Mouse (Mus musculus): ENCODE data around the gene Dnajc4. TPM values are rescaled to one million over a fixed set of nuclear protein-coding genes. Genes with fewer than 3 reads are reported as not detected.

Dnajc4 gene
- polyA plus RNA-seq (2015; fragmentation: Nextera tagmentation; extraction: Ambion mirVana): 29.4 and 30.2 TPM in 2 replicates

DNA sequence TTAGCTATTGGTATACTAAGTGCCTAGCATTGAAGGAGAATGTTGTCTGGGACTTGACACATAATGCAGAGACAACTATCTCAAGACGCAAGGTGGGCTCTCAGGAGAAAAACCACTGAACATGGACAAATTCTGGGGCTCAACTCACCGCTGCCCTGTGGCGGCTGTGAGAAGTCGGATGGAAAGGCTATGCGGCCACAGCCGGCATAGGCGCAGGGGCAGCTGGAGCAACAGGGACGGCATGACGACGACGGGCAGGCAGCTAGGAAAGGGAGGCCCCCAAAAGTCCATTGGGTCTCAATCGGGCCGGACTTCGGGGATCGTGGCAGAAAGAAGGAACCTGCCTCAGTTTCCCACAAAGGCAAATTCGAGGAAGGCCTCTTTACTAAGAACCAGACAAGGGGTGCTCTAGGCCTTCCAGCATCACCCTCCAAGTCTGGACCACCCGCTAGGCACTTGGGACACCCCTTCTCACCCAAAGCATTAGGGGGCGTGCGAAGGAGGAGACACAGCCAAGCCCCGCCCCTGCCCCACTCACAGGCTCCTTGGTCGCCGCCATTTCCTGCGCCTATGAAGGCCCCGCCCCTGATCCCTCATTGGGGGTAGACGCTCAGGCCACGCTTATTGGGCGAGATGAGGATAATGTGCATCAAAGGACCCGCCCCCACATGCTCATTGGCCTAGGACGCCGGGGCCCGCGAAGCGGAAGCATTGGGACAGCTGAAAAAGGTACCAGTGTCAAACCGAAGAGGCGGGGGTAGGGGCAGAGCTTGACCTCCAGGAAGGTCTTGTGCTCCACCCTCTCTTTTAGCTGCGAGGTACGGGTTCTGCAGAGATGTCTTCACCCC is at the start of gene Dnajc4:
Dnajc4 (minus strand) TSS at position 562 of the 848 bp plus-strand sequence.

DNA sequence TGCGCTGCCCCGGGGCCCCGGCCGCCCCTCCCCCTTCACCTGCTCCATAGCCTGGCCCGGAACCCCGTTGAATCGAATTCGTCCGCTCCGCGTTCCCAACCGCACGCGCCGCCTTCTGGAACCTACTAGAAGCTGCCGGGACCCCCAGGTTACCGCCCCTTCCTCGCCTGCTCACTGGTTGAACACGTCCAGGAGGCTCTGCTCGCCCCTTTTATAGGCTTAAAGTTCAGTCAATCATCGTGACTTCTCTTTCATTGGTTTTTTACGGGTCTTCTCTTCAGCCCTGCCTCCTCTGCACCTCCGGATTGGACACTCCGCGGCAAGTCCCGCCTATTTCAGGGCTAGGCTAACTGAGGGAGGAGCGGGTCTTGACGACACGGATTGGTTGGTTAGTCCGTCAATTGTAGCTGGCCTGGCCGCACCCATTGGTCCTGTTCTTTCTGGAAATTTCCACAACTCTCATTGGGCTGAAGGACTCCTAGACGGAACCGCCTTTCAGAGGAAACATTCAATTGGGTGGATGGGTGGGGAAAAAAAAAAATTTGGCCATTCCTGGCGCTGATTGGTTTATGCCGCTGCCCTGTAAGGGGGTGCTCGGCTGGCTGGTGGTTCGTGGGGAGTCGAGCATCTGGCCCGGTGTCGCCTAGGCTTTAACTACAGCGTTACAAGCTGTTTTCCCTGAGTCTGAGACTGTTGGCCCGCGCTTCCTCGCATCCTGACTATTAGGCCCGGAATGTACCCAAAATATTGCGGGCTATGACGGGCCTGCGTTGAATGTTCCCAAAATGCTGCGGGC is 47.7 kb upstream of the Dnajc4 start, which contains the start of gene Stip1:
Stip1 (minus strand) TSS at position 127 of the 796 bp plus-strand sequence.

DNA sequence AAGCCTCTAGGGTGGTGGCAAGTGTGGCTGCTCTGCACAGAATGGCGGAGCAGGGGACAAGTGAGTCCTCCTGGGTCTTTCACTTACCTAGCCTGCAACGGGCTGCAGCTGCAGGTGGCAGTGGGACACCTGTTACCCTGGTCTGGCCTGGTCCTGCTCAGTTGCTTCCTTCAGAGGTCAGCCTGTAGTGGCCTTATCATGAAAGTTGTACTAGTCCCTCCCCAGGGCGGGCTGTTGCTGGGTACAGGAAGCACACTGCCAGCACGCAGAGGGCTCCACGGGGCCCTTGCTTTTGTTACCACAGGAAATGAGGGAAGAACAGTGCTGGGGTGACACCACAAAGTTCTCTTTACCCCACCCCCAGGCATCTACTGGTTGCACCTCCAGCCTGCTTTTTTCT is 26.8 kb upstream of the Dnajc4 start, which contains the start of gene Fermt3:
Fermt3 (minus strand) TSS at position 279 of the 400 bp plus-strand sequence.

DNA sequence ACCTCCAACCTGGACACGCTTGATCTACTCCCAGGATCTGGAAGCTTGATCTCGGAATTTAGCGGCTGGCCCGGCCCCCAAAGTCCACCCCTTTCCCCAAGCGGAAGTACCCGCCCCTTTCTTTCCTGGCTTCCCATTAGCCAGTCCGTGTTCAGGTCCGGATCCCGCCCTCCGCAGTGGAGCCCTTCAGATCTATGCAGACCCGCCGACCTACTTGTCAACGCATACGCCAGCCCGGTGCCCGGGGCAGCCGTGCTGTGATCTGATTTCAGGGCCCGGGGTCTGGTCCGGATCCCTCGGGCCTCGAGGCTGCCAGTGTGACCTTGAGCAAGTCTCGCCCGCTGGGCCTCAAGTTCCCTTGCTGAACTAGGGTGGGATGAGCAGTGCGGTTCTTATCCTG is 3.6 kb upstream of the Dnajc4 start, which contains the start of the genes Nudt22 and Trpt1:
Nudt22 (minus strand) TSS at position 112 of the 400 bp plus-strand sequence.
Trpt1 (plus strand) TSS at position 126 of the 400 bp plus-strand sequence.

DNA sequence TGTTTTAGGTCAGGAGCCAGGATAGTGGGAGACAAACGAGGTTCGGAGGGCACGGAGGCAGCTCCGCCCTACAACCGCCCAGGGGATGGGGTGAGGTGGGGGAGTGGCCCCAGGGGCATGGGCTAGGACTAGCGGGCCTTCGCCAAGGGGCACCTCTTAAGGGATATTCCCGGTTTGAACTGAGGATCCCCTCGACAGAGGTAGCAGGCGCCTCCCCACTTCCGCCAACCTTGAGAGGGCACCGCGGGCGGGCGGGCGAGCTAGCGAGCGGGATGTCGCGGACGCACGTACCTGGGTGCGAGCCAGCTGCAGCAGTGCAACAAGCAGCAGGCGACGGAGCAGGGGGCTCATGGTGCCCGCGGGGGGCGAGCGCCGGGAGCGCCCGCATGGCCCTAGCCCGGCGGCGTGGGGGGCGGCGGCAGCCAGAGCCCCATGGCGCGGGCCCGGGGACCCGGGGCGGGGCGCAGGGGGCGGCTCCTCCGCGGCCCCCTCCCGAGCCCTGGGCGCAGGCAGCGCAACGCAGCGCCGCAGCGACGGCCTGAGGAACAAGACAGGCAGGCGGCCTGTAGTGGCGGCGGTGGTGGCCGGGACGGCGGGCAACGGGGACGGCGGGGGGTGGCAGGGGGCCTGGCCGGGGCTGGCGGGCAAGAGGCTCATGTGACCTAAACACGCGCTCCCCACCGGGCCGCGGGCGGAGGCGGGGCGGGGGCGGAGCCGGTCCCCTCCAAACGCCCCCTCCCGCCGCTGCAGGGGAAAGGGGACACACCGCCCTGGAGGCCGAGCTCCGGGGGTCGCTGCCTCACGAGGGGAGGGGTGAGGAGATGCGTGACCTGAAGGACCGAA is 5.1 kb downstream of the Dnajc4 start, which contains the start of gene Vegfb:
Vegfb (minus strand) TSS at position 591 of the 843 bp plus-strand sequence.

DNA sequence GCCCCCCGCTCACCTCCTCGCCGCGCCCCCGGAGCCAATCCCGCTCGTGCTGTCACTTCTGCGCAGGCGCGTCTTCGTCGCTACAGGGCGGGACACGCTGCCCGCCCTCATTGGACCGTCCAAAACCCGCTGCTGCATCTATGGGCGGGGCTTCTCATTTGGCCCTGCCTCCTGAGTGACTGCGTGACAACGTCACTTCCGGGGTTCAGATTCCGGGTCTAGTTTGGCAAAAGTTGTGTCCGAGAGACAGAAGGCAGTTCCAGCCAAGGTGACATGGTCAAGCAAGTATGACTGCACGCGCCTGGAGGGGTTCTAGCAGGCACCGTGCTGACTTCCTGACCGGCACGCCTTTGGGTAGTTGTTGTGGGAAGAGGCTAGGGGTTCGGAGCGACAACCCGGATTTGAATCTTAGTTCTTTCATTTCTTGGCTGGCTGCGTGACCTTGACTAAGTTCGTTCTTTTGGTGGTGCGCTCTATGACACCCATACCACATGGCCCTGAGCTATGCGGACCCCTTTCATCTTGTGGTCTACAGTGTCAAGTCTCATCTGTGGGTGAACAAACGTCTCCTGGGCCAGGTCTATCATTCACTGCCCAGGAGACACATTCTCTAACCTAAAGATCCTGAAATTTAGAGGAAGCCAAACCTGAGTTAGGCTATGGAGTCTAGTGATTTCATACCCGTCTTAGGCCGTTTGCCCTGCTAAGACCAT is 11.8 kb downstream of the Dnajc4 start, which contains the start of gene Fkbp2:
Fkbp2 (minus strand) TSS at position 121 of the 713 bp plus-strand sequence.

DNA sequence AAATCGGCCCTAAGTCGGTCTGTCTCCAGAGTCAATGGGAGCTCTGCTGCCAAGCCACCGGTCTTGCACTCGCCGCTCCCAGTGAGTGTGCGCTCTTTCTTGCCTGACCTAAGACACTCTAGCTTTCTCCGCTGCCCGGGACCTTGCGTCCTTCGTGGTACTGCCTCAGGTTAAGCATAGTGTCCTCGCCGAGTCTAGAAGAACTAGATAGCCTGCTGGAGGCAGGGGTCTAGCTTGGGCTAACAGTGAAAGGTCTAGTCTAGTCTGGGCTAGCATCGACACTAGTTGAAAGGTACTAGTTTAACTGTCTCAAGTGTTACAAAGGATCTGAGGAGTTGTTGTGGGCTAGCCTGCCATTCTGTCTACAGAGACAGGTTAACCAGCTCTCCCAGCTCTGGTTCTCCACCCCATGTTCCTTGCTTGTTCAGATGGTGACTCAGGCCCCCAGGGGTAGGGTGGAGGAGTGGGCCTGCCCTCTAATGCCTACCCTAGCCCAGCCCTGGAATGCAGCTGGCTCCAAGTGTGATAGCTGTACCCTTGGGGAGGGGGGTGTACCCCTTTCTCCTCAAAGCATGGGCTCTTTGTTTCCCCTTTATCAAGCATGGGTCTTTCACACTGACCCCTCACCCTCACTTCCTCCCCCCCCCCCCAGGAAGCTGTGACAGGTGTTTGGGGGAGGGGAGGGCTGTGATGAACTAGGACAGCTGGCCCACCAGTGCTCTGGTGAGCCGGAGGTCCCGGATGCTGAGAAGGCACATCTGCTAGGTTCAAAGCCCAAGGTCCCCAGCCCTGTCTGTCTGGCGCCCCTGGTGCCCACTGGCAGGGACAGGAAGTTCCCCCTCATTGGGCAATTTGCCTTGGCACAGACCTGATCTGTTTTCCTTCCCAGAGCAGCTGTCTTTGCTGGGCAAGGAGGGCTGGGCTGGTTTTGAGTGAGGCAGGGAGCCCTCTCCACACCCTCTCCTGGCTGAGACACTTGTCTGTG is 16.5 kb downstream of the Dnajc4 start, which contains the start of gene Plcb3:
Plcb3 (minus strand) TSS at position 934 of the 985 bp plus-strand sequence.

DNA sequence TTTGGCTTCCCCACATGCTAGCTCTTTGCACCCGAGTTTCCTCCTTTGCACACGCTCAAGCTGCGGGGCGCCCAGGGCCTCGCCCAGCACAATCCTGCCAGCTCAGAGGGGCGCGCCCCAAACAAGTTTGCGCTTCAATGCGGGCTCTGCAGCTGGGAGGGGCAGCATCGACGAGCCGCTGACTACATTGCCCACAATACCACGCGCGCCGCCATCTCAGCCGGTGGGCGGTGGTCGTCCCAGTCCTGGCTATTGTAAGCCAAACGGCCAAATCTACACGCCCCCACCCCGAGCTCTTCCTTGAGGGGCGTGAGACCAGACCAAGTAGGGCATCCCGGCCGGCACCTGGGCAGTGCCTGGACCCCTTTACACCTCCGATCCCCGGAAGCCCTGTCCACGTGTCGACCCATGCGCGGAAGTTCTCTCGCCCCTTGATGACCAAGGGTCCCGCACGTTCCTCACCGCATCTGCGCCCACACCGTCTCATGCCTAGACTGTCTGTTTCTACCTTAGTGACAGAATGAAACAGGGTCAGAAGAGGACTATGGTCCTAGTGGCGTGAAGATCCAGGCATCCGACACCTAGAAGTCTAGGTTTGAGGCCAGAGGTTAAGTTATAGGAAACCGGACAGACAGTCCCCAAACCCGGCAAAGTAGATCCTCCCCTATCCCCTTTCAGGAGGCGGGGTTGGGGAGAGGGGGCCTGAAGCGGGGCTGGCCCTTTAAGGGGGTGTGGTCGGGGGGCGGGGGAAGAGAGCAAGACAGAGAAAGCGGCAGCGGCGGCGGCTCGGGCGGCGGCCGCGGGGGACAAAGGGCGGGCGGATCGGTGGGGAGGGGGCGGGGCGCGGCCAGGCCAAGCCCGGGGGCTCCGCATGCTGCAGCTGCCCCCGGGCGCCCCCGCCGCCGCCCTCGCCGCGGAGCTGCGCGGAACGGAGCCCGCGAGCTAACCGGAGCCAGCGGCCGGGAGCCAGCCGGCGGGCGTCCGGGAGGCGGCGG is 17.9 kb downstream of the Dnajc4 start, which contains the start of gene Ppp1r14b:
Ppp1r14b (plus strand) TSS at position 758 of the 995 bp plus-strand sequence.

DNA sequence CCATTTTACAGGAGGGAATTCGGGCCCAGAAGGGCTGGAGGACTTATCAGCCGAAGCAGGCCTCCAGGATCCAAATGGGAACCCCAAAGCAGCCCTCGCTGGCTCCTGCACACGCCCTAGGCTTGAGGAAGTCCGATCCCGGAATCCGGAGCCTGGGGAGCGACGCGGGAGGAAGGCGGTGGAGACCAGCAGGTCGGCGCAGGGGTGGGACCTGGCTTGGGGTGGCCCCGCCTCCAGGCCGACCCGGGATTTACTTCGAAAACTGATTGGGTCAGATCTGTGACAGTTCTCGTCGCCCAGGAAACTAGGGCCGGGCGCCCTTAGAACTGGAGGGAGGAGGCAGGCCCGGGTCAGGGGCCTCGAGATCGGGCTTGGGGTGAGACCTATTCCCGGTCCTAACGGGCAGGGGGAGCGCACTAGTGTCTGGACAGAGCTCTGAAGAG is 50.1 kb downstream of the Dnajc4 start, which contains the start of gene Gpr137:
Gpr137 (minus strand) TSS at position 232 of the 443 bp plus-strand sequence.

DNA sequence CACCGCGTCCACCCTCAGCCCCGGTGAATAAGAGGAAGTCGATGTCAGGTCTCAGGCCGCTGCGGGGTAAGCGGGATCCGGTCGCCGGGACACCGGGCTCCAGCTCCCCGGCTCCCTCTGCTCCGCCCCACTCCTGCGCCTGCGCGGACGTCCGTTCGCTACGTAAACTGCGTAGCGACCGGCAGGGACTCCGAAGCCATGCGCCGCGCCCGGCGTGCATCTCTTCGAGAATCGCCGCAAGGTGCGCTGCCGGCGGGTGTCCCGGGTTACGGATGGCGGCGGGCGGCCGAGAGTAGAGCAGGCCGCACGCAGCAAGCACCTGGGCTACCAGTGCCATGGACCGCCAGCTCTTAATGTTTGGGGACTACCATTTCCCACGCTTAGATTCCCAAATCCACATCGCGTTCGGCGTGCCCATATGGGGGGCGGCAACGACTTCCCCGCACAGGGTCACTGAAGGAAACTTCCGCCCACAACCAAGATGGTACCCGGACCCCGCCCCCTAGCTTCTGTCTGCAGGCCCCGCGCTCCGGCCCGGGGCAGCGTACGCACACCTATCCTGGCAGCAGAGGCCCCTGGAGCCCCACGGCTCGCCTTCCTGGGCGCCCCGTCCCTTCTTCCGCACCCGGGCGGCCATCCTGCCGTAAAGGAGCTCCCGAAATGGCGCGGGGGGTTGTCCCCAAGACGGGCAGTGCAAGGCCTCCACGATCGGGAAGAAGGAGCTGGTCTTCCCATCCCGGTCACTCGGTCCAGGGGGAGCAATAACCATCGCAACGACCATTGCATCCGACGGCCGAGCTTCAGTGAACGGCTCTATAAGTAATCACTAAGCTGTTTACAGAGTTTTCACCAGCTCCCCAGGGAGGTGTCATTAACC is 50.8 kb downstream of the Dnajc4 start, which contains the start of gene Bad:
Bad (plus strand) TSS at position 490 of the 877 bp plus-strand sequence.

Other genes starting within 250 kb of the Dnajc4 start
- 26.7 and 27.4 TPM in 2 replicates for gene Rps6ka4, start 151.9 kb downstream of the Dnajc4 start, polyA plus RNA-seq (2015; fragmentation: Nextera tagmentation; extraction: Ambion mirVana)
- gene Ccdc88b, start 134.4 kb downstream of the Dnajc4 start, polyA plus RNA-seq (2015; fragmentation: Nextera tagmentation; extraction: Ambion mirVana): 1.7 and 2.4 TPM in 2 replicates
- 128 and 132 TPM in 2 replicates for gene Trmt112, start 82.9 kb downstream of the Dnajc4 start, polyA plus RNA-seq (2015; fragmentation: Nextera tagmentation; extraction: Ambion mirVana)
- gene Prdx5, start 82.5 kb downstream of the Dnajc4 start, polyA plus RNA-seq (2015; fragmentation: Nextera tagmentation; extraction: Ambion mirVana): 652 and 658 TPM in 2 replicates
- 15.7 and 18.0 TPM in 2 replicates for gene Esrra, start 70.8 kb downstream of the Dnajc4 start, polyA plus RNA-seq (2015; fragmentation: Nextera tagmentation; extraction: Ambion mirVana)
- 2.8 and 4.8 TPM in 2 replicates for gene Catsperz, start 67.2 kb downstream of the Dnajc4 start, polyA plus RNA-seq (2015; fragmentation: Nextera tagmentation; extraction: Ambion mirVana)
- 25.1 and 29.6 TPM in 2 replicates for gene Kcnk4, start 58.1 kb downstream of the Dnajc4 start, polyA plus RNA-seq (2015; fragmentation: Nextera tagmentation; extraction: Ambion mirVana)
- gene Bad, start 50.7 kb downstream of the Dnajc4 start, polyA plus RNA-seq (2015; fragmentation: Nextera tagmentation; extraction: Ambion mirVana): 100 and 102 TPM in 2 replicates
- 70.2 and 76.2 TPM in 2 replicates for gene Gpr137, start 50.1 kb downstream of the Dnajc4 start, polyA plus RNA-seq (2015; fragmentation: Nextera tagmentation; extraction: Ambion mirVana)
- gene Ppp1r14b, start 17.6 kb downstream of the Dnajc4 start, polyA plus RNA-seq (2015; fragmentation: Nextera tagmentation; extraction: Ambion mirVana): 132 and 173 TPM in 2 replicates
- gene Plcb3, start 16.1 kb downstream of the Dnajc4 start, polyA plus RNA-seq (2015; fragmentation: Nextera tagmentation; extraction: Ambion mirVana): 14.0 and 14.2 TPM in 2 replicates
- gene Fkbp2, start 12.1 kb downstream of the Dnajc4 start, polyA plus RNA-seq (2015; fragmentation: Nextera tagmentation; extraction: Ambion mirVana): 215 and 225 TPM in 2 replicates
- 117 and 140 TPM in 2 replicates for gene Vegfb, start 4.9 kb downstream of the Dnajc4 start, polyA plus RNA-seq (2015; fragmentation: Nextera tagmentation; extraction: Ambion mirVana)
- gene Nudt22, start 3.5 kb upstream of the Dnajc4 start, polyA plus RNA-seq (2015; fragmentation: Nextera tagmentation; extraction: Ambion mirVana): 23.5 and 27.1 TPM in 2 replicates
- gene Trpt1, start 3.6 kb upstream of the Dnajc4 start, polyA plus RNA-seq (2015; fragmentation: Nextera tagmentation; extraction: Ambion mirVana): 24.7 and 28.5 TPM in 2 replicates
- gene Fermt3, start 26.9 kb upstream of the Dnajc4 start, polyA plus RNA-seq (2015; fragmentation: Nextera tagmentation; extraction: Ambion mirVana): 5.2 and 5.4 TPM in 2 replicates
- 143 and 152 TPM in 2 replicates for gene Stip1, start 47.4 kb upstream of the Dnajc4 start, polyA plus RNA-seq (2015; fragmentation: Nextera tagmentation; extraction: Ambion mirVana)
- 6.0 and 8.2 TPM in 2 replicates for gene Macrod1, start 64.2 kb upstream of the Dnajc4 start, polyA plus RNA-seq (2015; fragmentation: Nextera tagmentation; extraction: Ambion mirVana)
- gene Flrt1, start 113.2 kb upstream of the Dnajc4 start, polyA plus RNA-seq (2015; fragmentation: Nextera tagmentation; extraction: Ambion mirVana): 10.8 and 12.7 TPM in 2 replicates
- gene Otub1, start 213.7 kb upstream of the Dnajc4 start, polyA plus RNA-seq (2015; fragmentation: Nextera tagmentation; extraction: Ambion mirVana): 253 and 254 TPM in 2 replicates
- 2,257 and 2,346 TPM in 2 replicates for gene Cox8a, start 225.0 kb upstream of the Dnajc4 start, polyA plus RNA-seq (2015; fragmentation: Nextera tagmentation; extraction: Ambion mirVana)
- 36.8 and 42.8 TPM in 2 replicates for gene Naa40, start 248.6 kb upstream of the Dnajc4 start, polyA plus RNA-seq (2015; fragmentation: Nextera tagmentation; extraction: Ambion mirVana)

Measured in neural tube, postnatal 0 days (tissue).